Mouse (Mus musculus) heart, postnatal 0 days (tissue): ENCODE results near the gene Gm20662. TPM values are rescaled to one million over a fixed set of nuclear protein-coding genes. Genes with fewer than 3 reads are reported as not detected.

ENCODE experiments used
- ATAC-seq: fragments of 200-750 bp; cut with Nextera tagmentation; 2 replicates; pipeline ENCODE4 v1.8.0; 2017; ENCODE audit warnings: low read depth, moderate number of reproducible peaks, moderate library complexity; ENCODE audit not compliant: insufficient read depth
- DNase-seq: peaks from one replicate; pipeline ENCODE4 v3.0.0-alpha.2; 2016; ENCODE audit warnings: low spot score
- H3K27ac ChIP-seq: fragments of 300-500 bp; sonication (generic); 2 replicates; pipeline ENCODE4 v1.5.1; 2014; ENCODE audit warnings: low read depth, mild to moderate bottlenecking
- H3K27me3 ChIP-seq: fragments of 300-500 bp; sonication (generic); 2 replicates; pipeline ENCODE4 v1.6.1; 2014; ENCODE audit warnings: low read length, mixed read lengths; ENCODE audit not compliant: control insufficient read depth, insufficient read depth
- H3K36me3 ChIP-seq: fragments of 300-500 bp; sonication (generic); replicated peaks from 2 replicates; pipeline ENCODE4 v1.6.1; 2014; ENCODE audit warnings: low read length, mixed read lengths; ENCODE audit not compliant: control insufficient read depth, insufficient read depth
- H3K4me1 ChIP-seq: fragments of 300-500 bp; sonication (generic); 2 replicates; pipeline ENCODE4 v1.6.1; 2014; ENCODE audit warnings: antibody characterized with exemption; ENCODE audit not compliant: control insufficient read depth, insufficient read depth
- H3K4me2 ChIP-seq: fragments of 300-500 bp; sonication (generic); 2 replicates; pipeline ENCODE4 v1.6.1; 2014; ENCODE audit warnings: low read depth, mild to moderate bottlenecking, low read length, moderate library complexity
- H3K4me3 ChIP-seq: fragments of 300-500 bp; sonication (generic); 2 replicates; pipeline ENCODE4 v1.5.1; 2014; ENCODE audit warnings: low read depth, low read length
- H3K9ac ChIP-seq: fragments of 300-500 bp; sonication (generic); replicated peaks from 2 replicates; pipeline ENCODE4 v1.6.1; 2014; ENCODE audit warnings: low read depth, low read length, mixed read lengths
- H3K9me3 ChIP-seq: fragments of 300-500 bp; sonication (generic); replicated peaks from 2 replicates; pipeline ENCODE4 v1.6.1; 2016; ENCODE audit warnings: low read length; ENCODE audit not compliant: control insufficient read depth
- CTCF ChIP-seq: IDR thresholded peaks from 2 replicates; pipeline ENCODE4 v1.5.1; 2016; ENCODE audit warnings: antibody characterized with exemption, control low read depth, low read depth
- EP300 ChIP-seq: IDR thresholded peaks from 2 replicates; pipeline ENCODE4 v1.6.1; 2016; ENCODE audit warnings: antibody characterized with exemption, low read depth
- WGBS: fragments of 180-500 bp; shearing (Covaris S2); extraction: QIAGEN DNeasy Blood & Tissue Kit; methylation state at CpG from one replicate; pipeline ENCODE4 v1.1.7; 2014; 5-methylcytosine and 5-hydroxymethylcytosine counted together
- polyA plus RNA-seq: library from polyadenylated mRNA; unstranded; fragments of >200 nt; fragmentation: Nextera tagmentation; extraction: Ambion mirVana; gene quantifications from 2 replicates; pipeline ENCODE4 v1.2.1, GENCODE M21; 2015
- total RNA-seq: library from RNA; depleted of rRNA; stranded (reverse); fragments of >200 nt; gene quantifications from 2 replicates; pipeline ENCODE4 v1.2.3, GENCODE M21; 2014; ENCODE audit warnings: low replicate concordance

Gene Gm20662
- total and polyA plus RNA-seq, 2 experiments from 2014 or later = 0.56 to 1.8 TPM

DNA sequence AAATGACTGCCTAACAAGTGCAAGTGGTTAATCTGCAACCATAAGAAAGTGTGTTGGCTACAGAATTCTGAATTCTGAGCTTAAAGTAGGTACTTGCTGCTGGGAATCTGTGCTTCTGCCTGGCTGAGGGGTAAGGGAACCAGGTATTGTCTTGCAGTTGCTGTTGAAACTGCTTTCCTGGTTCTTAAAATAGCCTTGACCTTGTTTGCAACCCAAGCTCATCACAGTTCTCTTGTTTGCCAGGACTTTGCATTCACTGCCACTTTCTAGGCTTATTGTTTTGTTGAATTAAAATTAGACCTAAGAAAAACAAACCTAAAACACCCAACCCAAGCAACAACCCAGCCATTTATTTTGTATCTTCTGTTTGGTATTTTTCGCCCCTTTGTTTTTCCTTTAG lies 24.6 kb downstream of the Gm20662 start:
- 81% methylated on average over 1 of the region's 1 CpGs for WGBS
- H3K36me3 ChIP-seq = peaks cover 25% of the 10 kb centered on the region
- peak overlapping the region; percentile 71 for H3K27ac ChIP-seq
- H3K9ac ChIP-seq = no peak overlapping the region; the same call in 1 of the 2 replicates
- TF ChIP-seq EP300 (no peak), CTCF (no peak)
- ATAC-seq = no peak
- DNase-seq = peak; percentile 74
- no peaks in the 10 kb centered on the region for H3K9me3 ChIP-seq
- H3K4me2 ChIP-seq = peak overlapping the region; percentile 27; the same call in 1 of the 2 replicates
- H3K27me3 ChIP-seq = no peaks in the 10 kb centered on the region
- peaks cover 8% of the 10 kb centered on the region for H3K4me1 ChIP-seq
- no peak overlapping the region for H3K4me3 ChIP-seq

DNA sequence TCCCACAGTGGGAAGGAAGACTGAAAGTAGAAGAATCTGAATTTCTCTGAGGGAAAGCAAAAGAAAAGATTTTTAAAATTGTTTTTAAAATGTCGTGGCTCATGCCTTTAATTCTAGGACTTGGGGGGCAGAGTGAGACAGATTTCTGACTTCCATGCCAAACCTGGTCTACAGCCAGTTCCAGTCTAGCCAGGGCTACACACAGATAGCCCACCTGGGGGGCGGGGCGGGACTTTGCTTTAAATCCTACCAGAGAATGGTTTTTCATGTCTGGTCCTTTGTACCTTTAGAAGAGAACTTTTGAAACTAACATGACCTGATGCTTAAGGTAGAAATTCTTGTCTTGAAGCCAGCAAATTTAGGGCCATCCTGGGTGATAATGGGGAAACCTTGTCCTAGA lies 27.1 kb downstream of the Gm20662 start:
- Histone ChIP-seq H3K9me3 (no peaks in the 10 kb centered on the region), H3K9ac (no peak overlapping the region), H3K27me3 (no peaks in the 10 kb centered on the region), H3K4me2 (no peak overlapping the region), H3K27ac (no peak overlapping the region), H3K36me3 (peaks cover 43% of the 10 kb centered on the region), H3K4me1 (peaks cover 8% of the 10 kb centered on the region), H3K4me3 (no peak overlapping the region)
- no peak for DNase-seq
- no peak for TF ChIP-seq CTCF
- no peak for TF ChIP-seq EP300
- no peak for ATAC-seq
- 93% methylated on average over 3 of the region's 3 CpGs for whole genome bisulfite sequencing

DNA sequence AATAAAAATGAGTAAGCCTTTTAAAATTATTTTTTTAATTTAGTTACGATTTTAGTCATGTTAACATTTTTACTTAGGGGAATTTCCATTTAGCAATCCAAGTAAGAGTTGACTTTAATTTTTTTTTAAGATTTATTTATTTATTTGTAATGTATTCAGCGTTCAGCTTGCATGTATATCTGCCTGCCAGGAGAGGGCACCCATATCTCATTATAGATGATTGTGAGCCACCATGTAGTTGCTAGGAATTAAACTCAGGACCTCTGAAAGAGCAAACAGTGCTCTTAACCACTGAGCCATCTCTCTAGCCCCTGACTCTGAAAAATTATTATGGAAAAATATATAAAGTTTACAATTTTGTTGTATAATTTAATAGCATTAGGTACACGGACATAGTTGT lies 30.4 kb downstream of the Gm20662 start:
- H3K36me3 ChIP-seq = peaks cover 52% of the 10 kb centered on the region
- no peak for ATAC-seq
- H3K9ac ChIP-seq = no peak overlapping the region
- H3K4me3 ChIP-seq = no peak overlapping the region
- H3K9me3 ChIP-seq = no peaks in the 10 kb centered on the region
- WGBS = 90% methylated on average over 3 of the region's 3 CpGs
- H3K4me1 ChIP-seq = no peaks in the 10 kb centered on the region
- no peaks in the 10 kb centered on the region for H3K27me3 ChIP-seq
- no peak overlapping the region for H3K4me2 ChIP-seq
- no peak for DNase-seq
- TF ChIP-seq CTCF (no peak), EP300 (no peak)
- H3K27ac ChIP-seq = no peak overlapping the region

DNA sequence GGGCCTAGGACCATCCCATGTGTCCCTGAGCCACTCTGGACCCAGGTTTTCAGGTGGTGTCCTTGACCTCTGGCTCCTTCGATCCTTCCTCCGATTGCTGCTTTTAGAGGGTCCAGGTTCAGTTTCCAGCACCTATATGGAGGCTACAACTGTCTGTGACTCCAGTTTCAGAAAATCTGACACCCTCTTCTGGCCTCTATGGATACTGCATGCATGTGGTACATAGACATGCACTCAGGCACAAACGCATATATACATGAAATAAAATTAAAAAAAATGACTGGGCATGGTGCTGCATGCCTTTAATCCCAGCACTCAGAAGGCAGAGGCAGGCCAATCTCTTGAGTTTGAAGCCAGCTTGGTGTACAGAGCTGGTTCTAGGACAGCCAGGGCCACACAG lies 31.7 kb downstream of the Gm20662 start:
- Histone ChIP-seq H3K4me2 (no peak overlapping the region), H3K36me3 (peaks cover 60% of the 10 kb centered on the region), H3K4me1 (no peaks in the 10 kb centered on the region), H3K9me3 (no peaks in the 10 kb centered on the region), H3K9ac (no peak overlapping the region), H3K27ac (no peak overlapping the region), H3K4me3 (no peak overlapping the region), H3K27me3 (no peaks in the 10 kb centered on the region)
- ATAC-seq = no peak
- WGBS = 96% methylated on average over 3 of the region's 3 CpGs
- DNase-seq = no peak
- TF ChIP-seq EP300 (no peak), CTCF (no peak)

DNA sequence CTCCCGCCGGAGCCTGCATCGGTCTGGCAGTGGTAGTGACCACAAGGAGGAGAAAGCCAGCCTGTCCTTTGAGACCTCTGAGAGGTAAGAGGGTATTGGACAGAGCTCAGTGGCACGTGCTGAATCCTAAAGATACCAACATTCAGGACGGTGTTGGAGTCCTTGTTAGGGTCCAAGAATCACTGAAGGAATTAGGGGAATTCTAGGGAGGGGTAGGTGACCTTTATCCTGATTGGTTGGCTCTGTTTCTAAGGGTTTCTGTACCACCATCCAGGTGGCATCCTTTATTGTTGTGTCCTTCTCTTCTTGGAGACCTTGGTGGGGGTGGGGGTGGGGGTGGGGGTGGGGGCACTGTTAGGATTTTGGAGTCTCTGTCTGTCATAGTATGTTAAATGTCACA lies 36.0 kb downstream of the Gm20662 start:
- H3K27ac ChIP-seq = no peak overlapping the region
- no peak overlapping the region for H3K9ac ChIP-seq
- H3K4me1 ChIP-seq = no peaks in the 10 kb centered on the region
- ATAC-seq = no peak
- no peaks in the 10 kb centered on the region for H3K27me3 ChIP-seq
- DNase-seq = no peak
- H3K4me3 ChIP-seq = no peak overlapping the region
- no peaks in the 10 kb centered on the region for H3K9me3 ChIP-seq
- H3K4me2 ChIP-seq = no peak overlapping the region
- 84% methylated on average over 5 of the region's 5 CpGs for WGBS
- H3K36me3 ChIP-seq = peaks cover 57% of the 10 kb centered on the region
- no peak for TF ChIP-seq CTCF
- TF ChIP-seq EP300 = no peak

DNA sequence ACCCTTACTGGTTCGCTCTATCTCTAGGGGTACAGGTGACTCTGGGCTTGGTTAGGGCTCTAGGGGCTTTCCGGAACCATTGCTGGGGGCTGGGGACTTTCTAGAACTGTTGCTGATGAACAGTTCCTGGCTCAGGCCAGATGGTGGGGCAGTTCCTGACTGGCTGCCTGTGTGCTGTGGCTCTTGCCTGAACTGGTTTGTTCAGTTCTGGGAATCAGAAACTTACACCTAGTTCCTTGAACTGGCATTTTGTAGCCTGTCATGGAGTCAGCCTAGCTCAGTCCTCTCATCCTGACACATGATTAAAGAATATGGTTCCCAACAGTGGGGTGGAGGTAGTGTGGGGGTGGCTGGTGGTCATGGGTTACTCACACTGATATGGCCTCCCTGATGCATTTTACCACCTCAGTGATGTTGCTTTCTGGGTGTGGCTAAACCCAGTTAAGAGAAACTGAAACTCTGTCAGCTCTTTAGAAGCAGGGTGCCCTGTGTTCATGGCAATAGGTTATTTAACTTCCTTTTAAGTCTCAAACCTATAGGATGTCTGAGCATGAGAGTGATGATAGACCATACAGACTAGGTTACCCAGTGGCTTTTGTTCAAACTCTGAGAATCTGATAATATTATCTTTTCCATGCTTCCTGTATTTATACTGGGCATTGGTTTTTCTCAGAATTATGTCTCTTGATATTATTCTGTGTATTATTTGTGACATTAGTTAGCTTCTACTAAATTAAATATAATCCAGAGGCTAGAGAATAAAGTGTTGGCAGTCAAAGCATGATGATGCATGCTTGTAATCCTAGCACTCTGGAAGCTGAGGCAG lies 39.4 kb downstream of the Gm20662 start:
- Histone ChIP-seq H3K9me3 (no peaks in the 10 kb centered on the region), H3K4me3 (no peak overlapping the region), H3K9ac (no peak overlapping the region), H3K36me3 (peaks cover 63% of the 10 kb centered on the region), H3K27me3 (no peaks in the 10 kb centered on the region), H3K27ac (no peak overlapping the region), H3K4me2 (no peak overlapping the region), H3K4me1 (no peaks in the 10 kb centered on the region)
- TF ChIP-seq EP300 (no peak), CTCF (no peak)
- no peak for ATAC-seq
- 88% methylated on average over 2 of the region's 2 CpGs for WGBS
- no peak for DNase-seq
